Mouse (Mus musculus) right cerebral cortex, postnatal 25 days (tissue): ENCODE results near the gene Zfp334.
A peak's percentile ranks its signal among the peaks of the same experiment; 100 is the strongest.

Source experiments
- DNase-seq: peaks from one replicate; pipeline ENCODE4 v3.0.0; 2022

The Zfp334 gene

GRCm38 (mm10) chr2:165375478-165375877, 12.6 kb downstream of the Zfp334 start:
- no peak for DNase-seq

GRCm38 (mm10) chr2:165371066-165371465, 17.0 kb downstream of the Zfp334 start:
- DNase-seq, result no peak

- no peak for DNase-seq
These were observed 17.7 kb downstream of the Zfp334 start for GRCm38 (mm10) chr2:165370348-165370747.

- no peak for DNase-seq
These were observed 19.6 kb downstream of the Zfp334 start, which contains the start of gene Zfp663 for GRCm38 (mm10) chr2:165368496-165368895. Gene Zfp663, minus strand, starts transcription at chr2:165368729.

- DNase-seq, result no peak
These were observed 20.1 kb downstream of the Zfp334 start for GRCm38 (mm10) chr2:165367868-165368439.

- DNase-seq, result no peak
These were observed 21.0 kb downstream of the Zfp334 start for GRCm38 (mm10) chr2:165367047-165367520.

- peak; percentile 57 for DNase-seq
These were observed 23.5 kb downstream of the Zfp334 start for GRCm38 (mm10) chr2:165364334-165365091.

GRCm38 (mm10) chr2:165363282-165363681, 24.8 kb downstream of the Zfp334 start:
- no peak for DNase-seq

GRCm38 (mm10) chr2:165360861-165361260, 27.2 kb downstream of the Zfp334 start:
- DNase-seq, result no peak

GRCm38 (mm10) chr2:165351828-165352513, 36.1 kb downstream of the Zfp334 start:
- no peak for DNase-seq

GRCm38 (mm10) chr2:165349466-165349865, 38.6 kb downstream of the Zfp334 start:
- no peak for DNase-seq

- no peak for DNase-seq
These were observed 41.9 kb downstream of the Zfp334 start for GRCm38 (mm10) chr2:165346180-165346579.

- no peak for DNase-seq
These were observed 50.9 kb downstream of the Zfp334 start for GRCm38 (mm10) chr2:165337191-165337590.

- no peak for DNase-seq
These were observed 55.3 kb downstream of the Zfp334 start for GRCm38 (mm10) chr2:165332610-165333210.

GRCm38 (mm10) chr2:165329703-165330102, 58.4 kb downstream of the Zfp334 start:
- no peak for DNase-seq

- DNase-seq, result no peak
These were observed 59.3 kb downstream of the Zfp334 start for GRCm38 (mm10) chr2:165328746-165329145.

- DNase-seq, result no peak
These were observed 60.7 kb downstream of the Zfp334 start for GRCm38 (mm10) chr2:165327386-165327785.

GRCm38 (mm10) chr2:165326304-165327190, 61.5 kb downstream of the Zfp334 start, which contains the start of gene Elmo2:
Gene Elmo2, minus strand, starts transcription at chr2:165326479.
- DNase-seq, result peak; percentile 97

- no peak for DNase-seq
These were observed 62.3 kb downstream of the Zfp334 start for GRCm38 (mm10) chr2:165325521-165326303.
